Mouse (Mus musculus) adrenal gland, postnatal 25 days (tissue): ENCODE results near the gene Ifnar1. TPM values are rescaled to one million over a fixed set of nuclear protein-coding genes. Genes with fewer than 3 reads are reported as not detected.
"Not testable (repeated sequence)": the region's sequence is repeated elsewhere in the genome, so short reads cannot be mapped to it uniquely, and the experiment has no call there.

Experiments used
- DNase-seq: peaks from one replicate; pipeline ENCODE4 v3.0.0; 2021; ENCODE audit warnings: mixed read lengths
- total RNA-seq: library from RNA; stranded (reverse); gene quantifications from 2 replicates; pipeline ENCODE4 v1.2.3, GENCODE M21; 2021

Ifnar1 gene
- total RNA-seq, 1 experiment from 2014 or later = 70.8 TPM

DNA sequence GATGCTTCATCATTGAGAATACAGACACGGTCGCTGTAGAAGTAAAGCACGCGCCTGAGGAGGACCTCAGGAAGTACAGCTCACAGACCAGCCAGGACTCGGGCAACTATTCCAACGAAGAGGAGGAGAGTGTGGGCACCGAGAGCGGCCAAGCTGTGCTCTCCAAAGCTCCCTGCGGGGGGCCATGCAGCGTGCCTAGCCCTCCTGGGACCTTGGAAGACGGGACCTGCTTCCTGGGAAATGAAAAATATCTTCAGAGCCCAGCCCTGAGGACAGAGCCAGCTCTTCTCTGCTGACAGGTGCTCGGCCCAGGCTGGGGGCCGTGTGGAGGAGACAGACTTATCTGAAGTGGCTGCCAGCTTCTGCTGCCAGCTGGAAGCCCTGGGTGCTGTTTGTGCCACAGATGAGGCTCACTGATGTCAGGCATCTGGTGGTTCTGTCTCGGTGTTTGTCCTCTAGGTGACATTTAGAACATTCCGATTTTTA lies 20.1 kb downstream of the Ifnar1 start:
- no peak for DNase-seq

DNA sequence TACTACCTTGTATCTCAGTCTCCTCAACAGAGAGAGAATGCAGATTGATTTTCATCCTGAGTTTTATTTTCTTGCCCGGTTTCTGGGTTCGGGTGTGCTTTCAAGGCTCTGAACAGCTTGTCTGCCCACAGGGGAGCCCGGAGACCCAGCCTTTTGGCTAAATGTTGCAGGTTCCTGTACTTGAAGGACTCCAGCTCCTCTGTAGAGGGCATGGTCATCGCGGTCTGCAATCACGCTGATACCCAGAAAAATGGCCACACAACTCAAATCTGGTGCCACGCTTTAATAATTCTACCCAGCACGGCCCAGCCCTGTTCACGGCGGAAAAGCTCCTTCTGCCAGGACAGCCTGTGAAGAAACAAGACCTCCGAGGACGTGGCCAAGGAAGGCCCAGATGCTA lies 21.4 kb downstream of the Ifnar1 start:
- no peak for DNase-seq

DNA sequence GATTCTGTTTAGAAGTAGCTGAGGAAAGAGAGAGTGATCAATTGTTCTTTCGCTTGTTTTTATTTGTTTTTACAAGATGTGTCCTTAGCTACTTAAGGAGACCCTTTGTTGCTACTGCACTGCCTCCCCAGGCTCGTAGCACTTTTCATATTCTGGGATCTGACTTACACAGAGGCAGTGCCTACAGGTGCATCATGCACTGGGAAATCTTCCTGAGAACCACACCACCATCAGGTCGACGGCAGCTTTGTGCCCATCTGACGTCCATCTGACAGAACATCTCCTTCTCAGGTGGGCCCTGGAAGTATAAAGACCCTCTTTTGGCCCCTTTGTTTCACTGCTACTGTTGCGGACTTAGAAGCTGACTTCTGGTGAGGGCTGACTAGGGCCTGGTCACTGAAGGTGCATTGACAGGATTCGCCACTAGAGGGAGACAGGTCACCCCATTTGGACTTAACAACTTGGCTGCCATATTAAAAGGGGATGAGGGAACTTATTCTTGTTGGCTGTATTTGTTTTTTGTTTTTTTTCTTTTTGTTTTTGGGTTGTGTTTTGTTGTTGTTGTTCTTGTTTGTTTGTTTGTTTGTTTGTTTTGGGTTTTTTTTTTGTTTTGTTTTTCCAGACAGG lies 27.2 kb downstream of the Ifnar1 start:
- peak; percentile 75 for DNase-seq

DNA sequence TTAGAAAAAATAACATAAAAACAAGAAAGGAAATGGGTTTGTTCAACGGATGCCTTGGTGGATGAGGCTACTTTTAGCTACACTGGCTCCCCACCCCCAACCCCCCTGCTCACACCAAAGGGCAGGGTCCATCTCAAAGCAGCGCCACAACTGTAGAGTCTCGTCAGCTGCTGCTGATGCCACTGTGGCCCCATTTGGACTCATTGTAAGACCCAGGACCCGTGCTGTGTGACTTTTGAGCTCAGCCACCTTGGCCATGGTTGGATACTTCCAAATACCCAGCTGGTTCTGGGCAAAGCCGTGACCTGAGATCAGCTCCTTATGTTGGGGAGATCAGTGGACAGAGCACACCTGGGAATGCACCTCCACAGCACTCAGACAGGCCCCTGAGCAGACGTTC lies 28.1 kb downstream of the Ifnar1 start:
- no peak for DNase-seq

DNA sequence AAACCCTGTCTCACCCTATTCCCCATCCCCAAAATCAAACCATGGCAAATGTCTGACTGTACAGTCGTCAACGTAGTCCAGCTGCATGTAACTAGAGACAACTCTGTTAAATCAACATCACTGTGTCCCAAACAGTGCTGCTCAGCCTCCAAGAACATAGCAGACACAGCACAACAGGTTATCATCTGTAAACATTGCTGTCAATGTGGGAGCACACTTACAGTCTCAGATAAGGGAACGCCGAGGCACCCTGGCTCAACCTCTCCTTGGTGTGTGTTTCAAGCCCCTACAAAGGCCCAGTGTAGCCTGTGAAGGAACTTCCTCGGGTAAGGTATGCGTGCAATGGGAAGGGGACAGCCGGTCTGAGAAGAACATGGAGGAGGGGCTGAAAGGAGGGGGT lies 32.0 kb downstream of the Ifnar1 start:
- no peak for DNase-seq

DNA sequence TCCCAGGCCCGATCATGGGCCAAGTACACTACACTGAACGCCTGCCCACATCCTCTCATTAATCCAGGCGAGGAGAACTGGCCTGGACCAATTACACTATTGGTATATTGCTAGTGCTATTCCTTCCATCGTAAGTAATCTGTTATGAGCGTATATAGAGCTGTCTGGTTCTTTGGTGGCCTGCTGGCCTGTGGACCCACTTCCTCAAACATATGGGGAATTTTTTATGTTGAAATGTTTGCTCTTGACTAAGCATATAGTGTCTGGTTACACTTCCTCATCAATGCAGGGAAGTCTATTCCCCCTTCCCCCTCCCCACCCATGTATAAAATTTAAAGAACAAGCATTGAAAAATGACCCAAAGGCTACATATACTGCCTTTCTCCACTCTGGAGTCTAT lies 37.0 kb downstream of the Ifnar1 start:
- DNase-seq = no peak

DNA sequence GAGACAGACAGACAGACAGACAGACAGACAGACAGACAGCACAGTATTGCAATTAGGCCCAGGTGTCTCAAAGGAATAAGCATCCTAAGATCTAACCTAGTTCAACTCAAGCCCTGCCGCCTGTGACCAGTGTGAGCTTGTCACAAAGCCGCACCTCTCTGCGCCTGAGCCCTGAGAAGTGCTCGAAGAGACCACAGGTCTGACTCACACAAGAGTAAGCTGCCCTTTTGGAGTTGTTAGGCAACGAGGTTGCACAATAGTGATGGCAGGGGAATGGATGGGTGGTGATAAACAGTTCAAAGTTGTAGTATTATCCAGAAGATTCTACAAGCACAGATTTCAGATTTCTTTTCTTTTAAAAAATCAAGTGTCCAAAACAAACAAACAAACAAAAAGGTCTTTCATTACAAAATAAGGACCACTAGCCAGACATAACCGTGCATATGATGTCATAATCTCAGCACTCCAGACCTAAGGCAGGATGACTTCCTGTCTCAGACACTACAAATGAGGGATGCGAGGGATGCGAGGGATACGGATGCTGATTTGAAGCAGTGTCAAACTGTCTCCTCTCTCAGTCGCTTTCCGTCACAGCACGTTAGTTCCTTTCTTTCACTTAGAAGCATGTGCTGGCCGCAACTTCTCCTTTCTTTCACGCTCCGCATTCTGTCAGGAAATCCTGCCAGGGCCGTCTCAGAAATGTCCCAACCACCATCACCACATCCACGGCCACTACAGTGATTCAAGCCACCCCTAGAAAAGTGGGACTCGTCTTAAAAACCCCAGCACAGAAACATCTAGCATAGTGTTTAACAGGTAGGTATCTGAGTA lies 37.7 kb downstream of the Ifnar1 start:
- DNase-seq = peak; percentile 60

DNA sequence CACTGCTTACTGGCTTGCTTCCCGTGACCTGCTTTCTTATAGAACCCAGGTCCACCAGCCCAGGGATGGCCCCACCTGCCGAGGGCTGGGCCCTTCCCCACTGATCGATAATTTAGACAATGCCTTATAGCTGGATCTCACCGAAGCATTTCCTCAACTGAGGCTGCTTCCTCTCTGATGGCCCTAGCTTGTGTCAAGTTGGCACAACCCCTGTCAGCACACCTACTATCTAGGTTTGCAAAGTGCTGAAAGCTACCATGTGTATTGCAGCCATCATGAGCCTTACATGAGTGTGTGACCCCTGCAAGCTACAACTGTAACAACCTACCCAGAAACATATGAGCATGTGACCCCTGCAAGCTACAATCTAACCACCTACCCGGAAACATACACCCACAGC lies 39.2 kb downstream of the Ifnar1 start:
- DNase-seq = no peak

DNA sequence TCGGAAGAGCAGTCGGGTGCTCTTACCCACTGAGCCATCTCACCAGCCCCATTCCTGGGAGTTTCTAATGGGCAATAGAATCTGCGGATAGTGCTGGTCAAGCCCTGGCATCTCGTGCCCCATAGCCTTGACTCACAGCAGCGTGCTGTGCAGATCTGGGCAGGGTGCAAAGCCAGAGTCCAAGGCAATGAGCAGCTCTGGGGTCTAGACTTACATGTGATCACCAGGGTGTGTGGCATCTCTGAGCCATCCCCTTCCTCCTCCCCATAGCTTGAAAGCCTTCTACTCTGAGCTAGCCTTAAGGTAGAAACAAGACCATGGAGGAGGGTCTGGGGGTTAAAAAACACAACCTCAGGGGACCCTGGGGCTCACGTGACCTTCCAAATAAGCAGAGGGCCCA lies 41.2 kb downstream of the Ifnar1 start:
- DNase-seq = no peak

DNA sequence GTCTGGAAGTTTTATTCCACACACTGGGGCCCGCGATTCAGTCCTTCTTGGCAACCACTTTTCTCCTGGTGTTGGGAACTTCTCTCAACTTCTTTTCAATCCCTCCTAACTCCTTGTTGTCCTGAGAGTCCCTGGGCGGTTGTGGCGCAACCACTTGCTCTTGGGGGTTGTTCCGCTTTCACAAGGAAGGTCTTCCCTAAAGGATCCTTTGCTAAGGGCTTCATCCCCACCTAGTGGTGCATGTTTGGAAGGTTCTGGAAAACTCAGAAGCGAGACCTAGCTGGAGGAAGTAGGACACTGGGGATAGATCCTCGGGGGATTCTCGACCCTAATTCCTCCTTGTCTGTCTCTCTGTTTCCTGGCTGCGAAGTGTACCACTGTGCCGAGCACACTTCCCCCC lies 42.0 kb downstream of the Ifnar1 start:
- no peak for DNase-seq

DNA sequence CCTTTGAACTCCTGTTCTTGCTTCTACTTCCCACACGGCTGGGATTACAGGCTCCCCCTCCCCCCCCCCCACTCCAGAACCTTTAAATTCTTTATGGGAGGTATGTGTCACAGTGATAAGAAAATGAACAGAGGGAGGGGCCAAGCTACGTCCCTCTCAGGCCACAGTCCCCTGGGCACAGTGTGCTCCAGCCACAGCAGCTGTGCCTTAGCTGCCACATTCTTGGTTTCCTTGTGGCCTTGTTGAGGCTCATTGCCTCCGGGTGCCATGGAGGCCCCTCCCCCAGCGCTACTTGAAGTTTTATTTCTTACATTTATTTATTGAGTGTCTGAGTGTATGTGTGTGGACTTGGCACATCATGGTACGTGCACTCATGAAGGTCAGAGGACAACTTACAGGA lies 42.5 kb downstream of the Ifnar1 start:
- DNase-seq = no peak

DNA sequence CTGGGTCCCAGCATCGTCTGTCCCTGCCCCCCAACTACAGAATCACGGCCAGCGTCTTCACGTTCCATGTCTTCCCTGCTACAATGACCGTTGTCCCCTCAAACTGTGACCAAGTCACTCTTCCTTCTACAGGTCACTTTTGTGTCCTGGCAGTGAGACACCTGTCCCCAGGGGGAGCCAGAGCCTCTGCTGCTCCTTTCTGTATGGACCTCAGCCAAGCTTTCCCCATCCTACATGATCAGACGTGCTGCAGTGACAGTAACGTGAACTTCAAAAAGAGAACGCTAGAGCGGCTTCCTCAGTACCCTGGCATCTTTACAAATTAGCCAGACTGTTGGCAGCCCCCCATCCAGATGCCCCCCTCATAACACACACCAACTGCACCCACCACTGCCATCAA lies 43.5 kb downstream of the Ifnar1 start:
- DNase-seq = no peak

DNA sequence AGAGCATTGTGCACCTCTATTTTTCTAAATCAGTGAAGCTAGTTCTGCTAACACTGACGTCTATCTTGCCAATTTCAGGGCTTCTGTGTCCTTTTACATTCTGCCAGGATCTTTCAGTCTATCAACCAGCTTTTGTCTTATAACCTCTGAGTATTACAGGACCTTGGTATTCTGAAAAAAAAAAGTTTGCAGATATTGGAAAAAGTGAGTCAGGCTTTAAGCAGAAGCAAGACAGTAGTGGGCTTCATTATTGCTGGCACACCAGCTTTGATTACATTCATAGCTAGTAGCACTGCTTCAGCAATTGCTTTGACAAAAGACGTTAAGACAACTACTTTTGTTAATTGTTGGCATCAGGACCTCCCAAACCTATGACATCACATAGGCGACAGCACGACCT lies 45.8 kb downstream of the Ifnar1 start:
- not testable (repeated sequence) for DNase-seq

DNA sequence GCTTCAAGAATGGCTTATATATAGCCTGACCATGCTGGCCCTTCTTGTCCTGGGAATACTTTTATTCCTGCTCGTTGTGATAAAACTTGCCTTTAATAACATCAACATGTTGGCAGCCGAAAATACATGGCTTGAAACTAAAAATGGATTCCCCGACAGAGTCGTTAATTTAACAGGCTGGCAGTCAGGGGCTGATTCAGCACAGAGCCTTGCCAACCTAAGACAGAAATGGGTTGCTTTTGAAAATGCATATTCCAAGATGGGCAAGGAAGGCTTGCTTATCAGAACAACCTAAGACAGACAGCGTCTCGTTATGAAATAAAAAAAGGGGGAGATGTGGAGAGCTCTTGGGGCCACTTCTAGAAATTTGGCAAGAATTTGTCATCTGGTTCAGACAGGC lies 46.8 kb downstream of the Ifnar1 start:
- no peak for DNase-seq

DNA sequence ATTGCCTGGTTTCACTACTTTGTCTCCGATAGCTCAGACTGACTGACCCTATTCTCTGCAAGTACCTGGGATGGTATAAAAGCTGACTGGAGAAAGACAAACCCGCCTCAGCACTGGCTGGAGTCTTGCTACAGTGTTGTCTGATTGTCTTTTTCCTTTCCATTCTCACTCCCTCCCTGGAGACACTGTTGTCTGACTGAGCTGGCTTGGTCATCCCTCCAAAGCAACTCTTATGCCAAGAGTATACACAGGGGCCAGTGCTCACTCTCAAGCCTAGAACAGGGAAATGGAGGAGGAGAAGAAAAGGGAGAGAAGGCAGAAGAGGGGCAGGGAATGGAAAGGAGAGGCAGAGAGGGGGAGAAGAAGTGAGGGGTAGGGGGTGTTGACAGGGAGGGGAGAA lies 47.4 kb downstream of the Ifnar1 start:
- no peak for DNase-seq

DNA sequence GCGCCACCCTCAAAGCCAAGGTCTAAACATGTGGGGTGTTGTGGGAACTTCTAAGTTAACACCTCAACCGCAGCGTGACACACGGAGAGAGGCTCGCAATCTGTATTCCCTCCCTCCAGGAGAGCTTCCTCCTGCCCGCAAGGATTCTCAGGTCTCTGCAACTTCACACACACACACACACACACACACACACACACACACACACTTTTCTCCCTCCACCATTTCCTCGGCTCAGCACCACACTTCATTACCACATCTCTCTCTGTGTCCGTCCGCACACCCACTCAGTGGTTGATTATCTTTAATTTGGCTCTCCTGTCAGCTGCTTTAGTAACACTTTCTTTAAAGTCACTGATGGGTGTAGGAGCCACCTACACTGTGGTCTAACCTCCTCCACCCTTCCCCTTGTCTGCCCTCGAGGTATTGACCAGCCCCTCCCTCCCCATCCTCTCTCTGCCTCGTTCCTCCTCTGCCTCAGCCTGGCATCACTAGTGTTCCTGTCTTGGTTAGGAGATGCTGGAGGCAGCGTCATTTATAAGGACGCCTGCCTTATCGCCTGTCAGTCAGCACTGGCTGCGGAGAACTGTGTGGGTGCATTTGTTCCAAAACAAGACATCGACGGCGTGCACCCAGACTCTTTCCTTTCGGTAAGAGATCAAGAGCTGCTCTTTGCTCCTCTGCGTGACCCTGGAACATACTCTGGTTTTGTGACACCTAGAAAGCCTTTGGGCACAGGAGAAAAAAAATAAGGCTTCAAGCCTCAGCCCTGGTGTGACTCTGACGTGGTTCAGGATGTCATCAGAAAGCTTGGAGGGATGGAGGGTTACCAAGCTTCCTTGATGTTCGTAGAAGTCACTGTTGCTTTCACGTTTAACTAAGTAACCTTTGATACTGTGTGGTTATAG lies 48.3 kb downstream of the Ifnar1 start:
- DNase-seq = no peak

DNA sequence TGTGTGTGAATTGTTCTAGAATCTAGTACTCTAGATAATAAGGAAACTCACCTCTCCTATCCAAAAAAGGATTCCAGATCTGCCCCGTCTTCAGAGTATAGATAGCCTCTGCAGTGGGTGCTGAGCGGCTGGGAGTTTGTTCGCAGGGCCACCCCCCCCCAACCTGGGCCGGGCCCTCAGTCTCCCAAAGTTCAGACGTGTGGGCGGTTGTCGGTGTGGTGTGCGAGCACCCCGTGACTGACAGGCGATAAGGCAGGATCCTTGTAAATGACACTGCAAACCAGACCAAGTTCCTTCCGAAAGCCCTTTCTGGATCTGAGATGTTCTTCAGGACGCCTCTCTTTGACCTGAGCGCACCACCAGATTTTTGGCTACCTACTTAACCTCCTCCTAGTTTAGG lies 49.4 kb downstream of the Ifnar1 start:
- DNase-seq = peak; percentile 42

DNA sequence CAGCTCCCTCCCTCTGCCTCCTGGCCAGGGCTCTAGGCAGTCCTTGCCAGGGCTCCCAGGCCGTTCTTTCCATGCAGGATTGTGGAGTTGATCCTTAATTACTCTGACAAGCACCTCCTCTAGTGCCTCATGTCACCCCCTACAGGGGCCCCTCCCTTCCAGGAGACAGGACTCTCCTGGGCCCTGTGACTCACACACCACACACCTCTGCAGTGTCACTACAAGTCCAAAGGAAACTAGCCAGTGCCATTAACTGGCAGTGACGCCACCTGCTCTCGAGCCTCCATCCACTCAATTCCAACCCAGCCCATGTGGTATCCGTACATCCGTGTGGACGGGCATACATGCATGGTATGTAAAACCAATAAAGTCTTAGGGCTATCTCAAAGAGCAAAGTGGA lies 49.9 kb downstream of the Ifnar1 start:
- no peak for DNase-seq

DNA sequence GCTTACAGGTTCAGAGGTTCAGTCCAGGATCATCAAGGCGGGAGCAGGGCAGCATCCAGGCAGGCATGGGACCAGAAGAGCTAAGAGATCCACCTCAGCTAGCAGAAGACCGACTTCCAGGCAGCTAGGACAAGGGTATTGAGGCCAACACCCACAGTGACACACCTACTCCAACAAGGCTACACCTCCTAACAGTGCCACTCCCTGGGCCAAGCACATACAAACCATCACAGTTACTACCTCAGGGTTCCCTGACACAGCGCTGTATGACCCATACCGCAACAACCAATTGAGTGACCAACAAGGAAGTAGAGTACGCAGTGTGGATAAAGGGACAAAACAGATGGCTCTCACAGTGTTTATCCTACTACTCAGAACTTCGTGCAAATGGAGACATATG lies 51.3 kb downstream of the Ifnar1 start:
- DNase-seq = no peak

DNA sequence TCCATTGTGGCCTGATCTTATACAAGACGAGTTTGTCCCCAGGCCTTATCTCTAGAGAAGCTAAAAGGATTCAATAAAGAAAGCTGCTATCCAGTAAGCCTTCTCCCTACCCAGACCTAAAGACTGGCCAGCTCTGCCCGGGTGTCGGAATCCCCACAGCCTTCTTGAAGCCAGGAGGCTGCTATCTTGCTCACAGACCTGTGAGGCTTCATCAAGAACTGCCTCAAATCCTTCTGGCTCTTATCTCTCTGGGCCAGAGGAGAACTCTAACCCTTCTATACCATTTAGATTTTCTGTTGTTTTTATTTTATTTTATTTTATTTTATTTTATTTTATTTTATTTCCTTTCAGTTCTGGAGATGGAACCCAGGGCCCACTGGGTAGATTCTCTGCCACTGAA lies 52.0 kb downstream of the Ifnar1 start:
- no peak for DNase-seq

DNA sequence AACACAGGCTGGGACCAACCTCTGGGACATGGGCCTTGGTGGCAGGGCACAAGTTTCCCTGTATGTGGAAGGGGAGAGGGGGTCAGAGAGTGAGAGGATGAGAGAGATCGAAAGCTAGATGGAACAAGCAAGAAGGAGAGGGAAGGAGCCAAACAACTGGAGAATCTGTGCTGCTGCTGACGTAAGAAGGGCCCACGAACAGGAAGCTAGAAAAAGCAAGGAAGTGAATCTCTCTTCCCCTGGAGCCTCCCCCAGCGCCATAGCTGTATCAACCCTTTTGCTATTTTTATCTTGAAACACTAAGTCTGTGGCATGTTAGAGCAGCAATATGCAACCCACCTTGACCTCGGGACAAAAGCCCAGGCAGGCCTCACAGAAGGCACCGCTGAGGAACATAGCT lies 53.0 kb downstream of the Ifnar1 start:
- no peak for DNase-seq

DNA sequence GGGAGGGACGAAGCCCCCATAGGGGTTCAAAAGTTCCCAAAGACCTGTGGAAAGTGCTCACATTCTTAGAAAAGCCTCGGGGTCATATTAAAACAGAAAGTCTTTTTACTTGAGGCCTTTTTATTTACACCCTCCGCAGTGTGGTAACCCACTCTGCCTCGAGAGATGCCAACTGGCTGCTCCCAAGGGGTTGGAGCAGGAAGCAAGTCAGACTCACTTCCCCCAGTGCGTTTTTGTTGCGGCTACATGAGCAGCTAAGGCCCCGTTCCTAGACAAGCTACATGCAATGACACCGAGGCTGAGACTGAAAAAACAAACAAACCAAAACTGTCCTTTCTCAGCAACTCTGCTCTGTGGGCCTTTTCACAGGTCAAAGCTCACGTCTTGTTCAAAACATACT lies 53.5 kb downstream of the Ifnar1 start:
- DNase-seq = no peak

DNA sequence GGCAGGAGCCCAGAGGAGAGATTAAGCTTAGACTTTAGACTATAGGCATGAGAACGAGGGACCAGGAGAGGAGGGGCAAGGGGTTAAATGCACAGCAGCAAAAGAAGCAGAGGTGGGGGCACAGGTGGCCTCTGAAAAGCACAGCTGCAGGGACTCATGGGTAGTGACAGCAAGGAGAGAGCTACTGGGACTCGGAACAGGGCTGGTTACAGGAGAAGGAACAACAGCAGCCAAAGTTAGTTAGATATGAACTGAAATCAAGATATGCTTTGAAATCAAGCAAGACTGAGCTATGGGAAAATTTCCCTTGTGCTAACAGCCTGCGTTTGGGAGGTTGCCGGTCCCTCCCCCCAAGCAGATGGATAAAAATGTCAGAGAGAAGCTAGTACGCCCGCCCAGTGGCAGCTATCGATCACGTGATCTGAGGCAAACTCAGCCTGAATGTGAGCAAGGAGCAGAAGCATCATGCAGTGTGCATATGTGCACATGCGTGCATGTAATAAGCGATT lies 56.6 kb downstream of the Ifnar1 start:
- DNase-seq = no peak
